Mouse (Mus musculus): ENCODE measurements around the gene Pip4p1.
"Not testable (repeated sequence)": the region's sequence is repeated elsewhere in the genome, so short reads cannot be mapped to it uniquely, and the experiment has no call there.

The Pip4p1 gene

DNA sequence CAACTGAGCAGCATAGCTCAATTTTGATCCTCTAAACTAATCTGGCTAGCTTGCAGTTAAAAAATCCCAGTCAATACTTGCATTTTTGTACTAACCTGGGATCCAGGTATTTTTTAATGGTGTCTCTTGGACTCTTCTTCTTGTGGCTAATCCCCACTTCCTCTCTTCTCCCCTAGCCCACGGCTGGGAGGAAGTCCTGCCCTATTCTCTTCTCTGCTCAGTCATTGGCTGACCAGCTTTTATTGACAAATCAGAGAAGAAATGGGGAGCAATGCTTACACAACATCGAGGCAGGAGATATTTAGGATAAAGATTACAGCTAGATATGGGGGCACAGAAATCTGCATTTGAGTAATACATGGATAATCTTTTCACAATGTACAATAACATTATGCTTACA is 8.3 kb upstream of the Pip4p1 start:
- no peak for DNase-seq (ENCODE audit: low read depth, low spot score)

DNA sequence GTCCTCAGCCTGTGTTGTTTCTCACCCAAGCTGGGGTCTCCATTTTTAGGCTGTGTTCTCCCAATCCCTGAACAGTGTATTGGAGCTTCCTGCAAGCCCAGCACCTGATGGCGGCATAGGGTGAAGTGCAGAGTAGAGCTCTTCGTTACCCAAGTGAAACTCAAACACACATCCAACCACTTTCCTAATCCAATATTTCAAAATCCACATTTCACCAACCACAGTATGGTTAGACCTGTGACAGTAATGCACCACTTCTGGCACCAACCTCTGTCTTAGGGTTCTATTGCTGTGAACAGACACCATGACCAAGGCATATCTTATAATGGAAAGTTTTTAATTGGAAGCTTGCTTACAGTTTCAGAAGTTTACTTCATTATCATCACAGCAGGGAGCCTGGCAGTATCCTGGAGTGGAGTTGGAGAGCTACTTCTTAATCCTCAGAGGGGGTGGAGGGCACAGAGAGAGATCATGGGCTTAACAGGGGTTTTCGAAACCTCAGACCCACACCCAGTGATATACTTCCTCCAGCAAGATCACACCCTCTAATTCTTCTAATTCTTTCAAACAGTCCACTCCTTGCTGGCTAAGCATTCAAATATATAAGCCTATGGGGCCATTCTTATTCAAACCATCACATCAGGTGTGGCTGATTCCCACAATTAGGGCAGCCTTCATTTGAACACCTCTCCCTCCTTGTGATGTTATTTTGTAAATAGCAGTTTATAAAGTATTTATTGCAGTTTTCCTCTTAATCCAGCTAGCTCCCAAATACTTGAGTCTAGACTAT is 7.7 kb upstream of the Pip4p1 start:
- DNase-seq (ENCODE audit: low read depth, low spot score): no peak

DNA sequence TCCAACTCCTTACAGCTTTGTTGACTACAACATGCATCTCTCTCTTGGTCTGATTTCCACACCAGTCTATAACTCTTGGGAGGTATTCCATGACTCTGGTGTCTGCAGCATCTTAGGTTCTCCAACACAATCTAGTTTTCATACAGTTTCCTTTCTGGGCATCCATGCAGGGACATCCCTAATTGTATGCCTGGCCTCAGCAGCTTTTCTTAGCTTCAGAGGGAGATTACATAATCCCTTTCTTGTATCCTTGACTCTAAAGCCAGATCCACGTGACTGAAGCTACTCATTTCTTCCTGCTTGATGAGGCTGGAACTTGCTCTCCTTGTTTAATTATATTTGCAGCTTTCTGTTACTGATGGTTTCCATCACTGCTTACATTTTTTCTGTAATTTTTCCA is 6.0 kb upstream of the Pip4p1 start:
- DNase-seq (ENCODE audit: low read depth, low spot score): no peak

DNA sequence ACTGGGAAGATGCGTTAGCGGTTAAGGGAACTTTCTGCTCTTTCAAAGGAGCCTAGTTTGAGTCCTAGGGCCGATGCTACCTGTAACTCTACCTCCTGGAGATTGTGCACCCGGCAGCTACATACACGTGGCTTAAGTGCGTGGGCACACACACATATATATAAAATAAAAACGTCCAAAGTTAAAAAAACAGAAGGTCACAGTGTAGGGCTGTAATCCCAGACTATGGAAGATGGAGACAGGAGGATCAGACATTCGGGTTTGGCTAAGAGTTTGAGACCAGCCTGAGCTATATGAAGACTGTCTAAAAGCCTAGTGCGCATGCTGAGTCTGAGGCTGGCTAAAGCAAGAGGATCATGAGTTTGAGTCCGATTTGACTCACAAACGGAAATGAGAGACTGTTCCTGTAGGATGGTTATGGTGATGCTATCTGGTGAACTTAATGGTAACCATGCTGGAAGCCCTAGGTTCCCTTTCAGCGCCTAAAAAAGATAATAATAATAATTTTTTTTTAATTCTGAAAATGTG is 901 bp upstream of the Pip4p1 start:
- no peak for DNase-seq (ENCODE audit: low read depth, low spot score)

DNA sequence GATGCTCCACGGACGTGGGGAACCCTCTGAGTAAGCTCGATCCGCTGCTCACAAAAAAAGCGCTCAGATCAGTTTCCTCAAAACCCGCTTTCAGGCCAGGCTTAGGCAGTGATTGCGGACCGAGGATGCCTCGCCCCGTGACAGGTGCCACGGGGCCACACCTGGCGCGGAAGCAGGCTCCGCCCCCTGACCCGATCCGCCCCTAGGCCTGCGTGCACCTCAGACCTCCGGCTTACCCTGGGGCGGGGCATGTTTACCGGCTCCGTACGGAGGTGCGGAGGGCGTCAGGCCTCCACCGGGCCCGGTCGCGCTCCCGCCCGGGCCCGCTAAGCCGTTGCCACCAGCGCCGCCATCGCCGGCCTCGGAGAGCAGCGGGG is 291 bp downstream of the Pip4p1 start:
- no peak for DNase-seq (ENCODE audit: low read depth, low spot score)

DNA sequence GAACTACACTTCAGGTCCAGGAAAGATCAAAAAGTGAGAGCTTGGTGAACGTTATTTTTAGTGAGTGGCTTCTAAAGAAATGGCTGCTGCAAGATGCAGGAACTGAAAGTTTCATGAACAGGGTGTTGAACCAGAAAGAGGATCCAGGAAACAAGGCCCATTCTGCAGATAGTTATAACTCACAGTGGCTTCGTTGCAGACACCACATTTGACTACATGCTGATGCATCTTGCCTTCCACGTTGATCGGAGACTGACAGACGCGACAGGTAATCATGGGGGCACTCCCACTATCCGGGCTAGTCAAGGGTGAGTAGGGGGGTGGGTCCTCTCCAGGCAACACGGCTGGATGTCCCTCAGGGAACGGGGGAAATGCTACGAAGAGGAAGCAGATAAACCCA is 705 bp downstream of the Pip4p1 start:
- DNase-seq (ENCODE audit: low read depth, low spot score): no peak

DNA sequence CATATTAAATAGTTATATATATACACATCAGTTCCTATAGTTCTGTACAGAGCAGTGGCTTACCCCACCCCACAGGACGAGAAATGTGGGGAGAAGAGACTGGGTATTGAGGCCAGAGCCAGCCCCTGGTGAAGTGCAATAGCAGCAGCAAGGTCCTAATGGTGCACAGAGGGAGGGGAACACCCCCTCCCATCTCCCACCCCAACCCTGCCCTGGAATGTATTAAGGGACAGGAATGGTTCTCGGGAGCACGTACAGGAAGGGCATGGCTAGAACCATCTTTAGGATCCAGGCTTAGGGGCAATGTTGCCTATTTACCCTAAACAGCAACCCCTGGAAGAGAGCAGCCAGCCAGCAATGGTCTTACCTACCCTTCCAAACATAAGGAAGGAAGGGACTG is 3.3 kb downstream of the Pip4p1 start:
- DNase-seq (ENCODE audit: low read depth, low spot score): no peak

DNA sequence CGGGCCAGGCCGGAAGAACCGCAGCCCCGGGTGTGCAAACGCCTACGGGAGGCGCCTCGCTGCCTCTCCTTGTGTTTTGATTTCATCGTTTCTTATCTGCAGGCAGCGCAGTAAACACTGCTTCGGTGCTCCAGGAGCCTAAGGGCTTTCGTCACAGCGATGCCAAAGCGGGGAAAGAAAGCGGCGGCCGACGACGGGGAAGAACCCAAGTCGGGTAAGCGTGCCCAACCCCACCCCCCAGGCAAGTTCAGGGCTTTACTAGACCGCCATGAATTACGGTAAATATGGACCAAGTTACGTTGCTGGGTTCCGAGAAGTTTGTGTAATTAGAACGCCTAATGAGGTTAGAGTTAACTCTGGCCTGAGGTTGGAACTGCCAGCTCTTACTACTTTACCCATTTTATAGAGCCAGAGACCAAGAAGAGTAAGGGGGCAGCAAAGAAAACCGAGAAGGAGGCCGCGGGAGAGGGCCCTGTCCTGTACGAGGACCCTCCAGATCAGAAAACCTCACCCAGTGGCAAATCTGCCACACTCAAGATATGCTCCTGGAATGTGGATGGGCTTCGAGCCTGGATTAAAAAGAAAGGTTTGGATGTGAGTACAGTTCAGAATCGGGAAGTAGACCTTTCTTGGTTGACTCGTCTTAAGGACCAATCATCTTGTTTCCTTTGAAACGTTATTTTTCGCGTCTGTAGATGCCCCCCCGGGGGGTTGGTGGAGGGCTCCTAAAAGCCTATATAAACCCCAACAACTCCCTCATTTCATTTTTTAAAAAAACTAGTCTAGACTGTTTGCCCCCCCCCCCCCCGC is 5.3 kb downstream of the Pip4p1 start:
- DNase-seq (ENCODE audit: low read depth, low spot score): no peak

DNA sequence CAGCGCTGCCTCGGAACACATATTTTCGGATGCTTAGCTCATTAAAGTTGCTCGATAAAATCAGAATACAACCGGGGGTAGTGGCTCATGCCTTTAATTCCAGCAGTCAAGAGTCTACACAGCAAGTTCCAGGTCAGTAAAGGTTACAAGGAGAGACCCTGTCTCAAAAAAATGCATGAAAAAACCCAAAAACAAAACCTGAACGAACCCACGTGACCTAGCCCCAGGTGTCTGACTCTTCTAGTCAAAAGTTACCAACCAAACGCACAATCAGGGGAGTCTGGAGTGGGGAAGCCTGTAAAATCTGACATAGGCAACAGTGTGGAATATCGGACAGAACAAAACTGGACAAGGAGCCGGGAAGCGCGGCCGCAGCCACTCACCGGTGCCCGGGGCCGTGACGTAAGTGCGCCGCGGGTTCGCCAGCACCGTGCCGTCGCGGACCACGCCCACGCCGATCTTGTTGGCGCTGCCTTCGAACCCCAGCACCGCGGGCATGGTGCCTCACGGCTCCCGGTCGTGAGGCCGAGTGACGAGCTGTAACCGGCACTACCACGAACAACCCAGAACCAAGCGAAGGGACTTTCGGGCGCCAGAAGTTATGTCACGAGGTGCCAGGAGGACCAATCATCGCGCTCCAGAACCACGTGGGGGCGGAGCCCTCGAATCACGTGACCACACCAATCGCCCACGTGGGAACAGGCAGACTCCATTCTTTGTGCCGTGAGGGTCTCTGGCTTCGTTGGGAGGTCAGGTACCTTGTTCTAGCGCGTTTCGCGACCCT is 6.2 kb downstream of the Pip4p1 start, which contains the start of the genes Osgep and Apex1:
Gene Osgep, minus strand, starts transcription at position 613 of the 784 bp plus-strand sequence.
Gene Apex1, plus strand, starts transcription at position 688 of the 784 bp plus-strand sequence.
- DNase-seq (ENCODE audit: low read depth, low spot score): peak; percentile 92

DNA sequence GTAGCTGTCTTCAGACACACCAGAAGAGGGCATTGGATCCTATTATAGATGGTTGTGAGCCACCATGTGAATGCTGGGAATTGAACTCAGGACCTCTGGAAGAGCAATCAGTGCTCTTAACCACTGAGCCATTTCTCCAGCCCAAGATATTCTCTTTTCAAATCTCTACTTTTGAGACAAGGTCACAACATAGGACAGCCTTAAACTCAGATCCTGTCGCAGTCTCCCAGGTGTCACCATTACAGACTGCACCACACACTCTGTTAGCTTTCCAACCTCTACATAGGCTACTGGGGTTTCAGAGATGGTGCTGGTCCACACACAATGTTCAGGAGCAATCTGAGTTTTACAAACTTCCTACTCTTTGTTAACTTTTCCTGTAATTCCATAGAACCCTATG is 7.2 kb downstream of the Pip4p1 start:
- not testable (repeated sequence) for DNase-seq (ENCODE audit: low read depth, low spot score)

DNA sequence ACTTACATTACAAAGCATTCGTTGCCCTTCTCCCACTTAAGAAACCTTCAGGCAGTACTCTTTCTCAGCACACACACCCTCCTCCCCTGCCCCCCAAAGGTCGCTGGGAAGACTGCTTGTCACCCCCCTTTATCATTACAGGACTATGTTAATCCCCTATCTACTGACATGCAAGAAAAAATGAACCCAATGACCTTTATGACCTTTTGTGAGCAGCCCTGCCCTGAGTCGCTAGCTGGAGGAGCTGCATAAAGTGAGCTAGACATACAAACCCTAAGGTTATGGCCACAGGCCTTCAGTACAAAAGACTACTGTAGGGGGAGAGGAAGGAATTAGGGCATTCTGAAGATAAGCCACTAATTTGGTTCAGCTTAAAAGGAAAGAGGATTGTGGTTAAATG is 19.3 kb downstream of the Pip4p1 start:
- DNase-seq (ENCODE audit: low read depth, low spot score): no peak

DNA sequence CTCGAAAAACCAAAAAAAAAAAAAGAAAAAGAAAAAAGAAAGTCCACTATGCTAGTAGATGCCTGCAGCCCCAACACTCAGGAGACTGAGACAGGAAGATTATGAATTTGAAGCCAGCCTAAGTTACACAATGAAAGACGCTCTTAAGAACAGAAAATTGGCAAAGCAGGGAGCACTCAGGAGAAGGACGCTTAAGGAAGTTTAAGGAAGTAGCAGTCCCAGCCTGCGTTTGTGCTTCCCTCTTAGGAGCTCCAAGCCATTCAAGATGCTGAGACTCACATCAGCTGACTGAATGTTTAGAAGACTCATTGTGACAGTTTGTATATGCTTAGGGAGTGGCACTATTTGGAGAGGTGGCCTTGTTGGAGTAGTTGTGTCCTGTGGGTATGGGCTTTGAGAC is 22.5 kb downstream of the Pip4p1 start:
- no peak for DNase-seq (ENCODE audit: low read depth, low spot score)

DNA sequence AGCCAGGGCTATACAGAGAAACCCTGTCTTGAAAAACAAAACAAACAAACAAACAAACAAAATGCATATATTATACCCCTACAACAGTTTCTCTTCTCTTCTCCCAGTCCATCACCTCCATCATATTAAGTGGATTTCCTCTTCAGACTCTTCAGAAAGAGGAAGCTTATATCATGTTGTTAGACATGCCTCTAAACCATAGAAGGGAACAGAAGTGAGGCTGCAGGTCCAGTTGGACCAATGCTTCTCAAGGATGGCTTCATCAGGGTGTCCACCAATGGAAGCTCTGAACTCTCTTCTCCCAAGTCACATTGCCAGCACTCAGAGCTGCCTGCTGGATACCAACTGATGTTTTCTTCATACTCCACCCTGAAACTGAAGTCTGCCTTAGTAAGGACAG is 25.3 kb downstream of the Pip4p1 start:
- not testable (repeated sequence) for DNase-seq (ENCODE audit: low read depth, low spot score)

DNA sequence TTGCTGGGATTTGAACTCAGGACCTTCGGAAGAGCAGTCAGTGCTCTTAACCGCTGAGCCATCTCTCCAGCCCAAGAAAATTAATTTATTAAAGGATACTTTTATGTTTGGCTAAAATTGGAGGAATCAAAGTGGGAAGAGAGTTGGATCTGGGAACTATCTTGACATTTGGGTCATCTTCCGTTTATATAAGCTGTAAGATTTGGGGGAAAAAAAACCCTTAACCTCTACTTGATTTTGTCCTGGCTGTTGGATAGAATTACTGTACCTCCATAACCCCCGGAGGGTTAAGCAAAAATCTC is 25.9 kb downstream of the Pip4p1 start:
- no peak for DNase-seq (ENCODE audit: low read depth, low spot score)

DNA sequence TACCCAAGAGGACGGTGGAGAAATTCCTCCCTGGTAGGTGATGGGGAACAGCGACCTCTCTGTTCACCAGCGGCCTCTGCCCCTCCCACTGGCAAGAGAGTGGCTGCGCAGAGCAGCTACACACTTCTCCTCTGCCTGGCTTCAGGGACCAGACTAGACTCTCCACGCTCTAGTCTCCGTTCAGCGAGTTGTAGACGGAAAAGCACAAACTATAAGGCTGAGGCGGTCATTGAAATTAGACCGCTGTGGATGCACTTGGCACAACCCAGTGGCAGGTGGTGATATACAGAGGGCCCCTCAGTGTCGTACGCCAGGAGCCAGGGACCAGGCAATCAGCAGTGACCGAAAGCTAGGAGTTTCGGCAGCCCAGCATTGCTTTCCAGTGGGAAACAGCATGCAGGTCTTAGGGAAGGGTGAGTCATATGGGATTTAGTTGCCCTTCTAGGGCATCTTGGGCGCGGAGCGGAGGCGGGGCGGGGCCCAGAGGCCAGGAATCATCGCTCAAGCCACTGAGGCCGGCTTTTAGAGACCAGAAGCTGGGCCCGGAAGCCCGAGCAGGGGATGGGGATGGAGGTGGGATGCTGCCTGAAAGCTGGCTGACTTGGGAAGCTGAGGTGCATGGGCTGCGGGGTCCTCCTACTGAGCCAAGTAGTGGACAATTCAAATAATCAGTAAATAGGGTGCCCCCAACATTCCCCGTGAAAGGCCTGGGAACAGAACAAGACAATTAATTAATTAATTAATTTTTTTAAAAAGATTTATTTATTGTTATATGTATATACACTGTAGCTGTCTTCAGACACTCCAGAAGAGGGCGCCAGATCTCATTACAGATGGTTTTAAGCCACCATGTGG is 26.5 kb downstream of the Pip4p1 start:
- DNase-seq (ENCODE audit: low read depth, low spot score): no peak

DNA sequence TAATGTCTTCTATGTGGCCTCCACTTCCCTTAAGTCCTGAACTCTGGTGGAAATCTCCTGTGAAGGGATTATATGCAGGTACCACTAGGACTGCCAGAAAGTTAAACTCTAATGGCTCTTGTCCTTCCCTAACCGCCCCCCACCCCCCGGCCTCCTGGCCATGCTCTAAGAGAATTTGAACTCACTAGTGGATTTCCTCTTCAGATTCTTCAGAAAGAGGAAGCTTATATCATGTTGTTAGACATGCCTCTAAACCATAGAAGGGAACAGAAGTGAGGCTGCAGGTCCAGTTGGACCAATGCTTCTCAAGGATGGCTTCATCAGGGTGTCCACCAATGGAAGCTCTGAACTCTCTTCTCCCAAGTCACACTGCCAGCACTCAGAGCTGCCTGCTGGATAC is 32.7 kb downstream of the Pip4p1 start:
- not testable (repeated sequence) for DNase-seq (ENCODE audit: low read depth, low spot score)

DNA sequence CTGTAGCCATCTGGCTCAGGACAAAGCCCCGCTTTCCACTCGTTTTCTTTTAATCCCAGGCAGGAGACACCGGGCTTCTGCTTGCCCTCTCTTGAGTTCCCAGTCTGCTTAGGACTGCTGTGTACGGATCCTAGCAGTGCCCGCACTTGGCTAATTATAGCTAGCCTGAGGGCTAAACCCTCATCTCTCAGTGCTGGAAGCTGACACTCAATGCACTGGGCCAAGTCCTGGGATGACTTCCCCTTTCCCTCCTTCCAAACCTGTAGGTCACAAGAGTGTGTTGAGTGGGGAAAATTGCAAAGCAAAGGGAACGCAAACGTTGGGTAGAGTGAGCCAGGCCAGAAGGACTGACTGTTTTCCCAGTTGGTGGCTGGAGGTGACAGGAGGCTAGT is 33.3 kb downstream of the Pip4p1 start, which contains the start of gene Klhl33:
Gene Klhl33, minus strand, starts transcription at position 134 of the 392 bp plus-strand sequence.
- DNase-seq (ENCODE audit: low read depth, low spot score): no peak

DNA sequence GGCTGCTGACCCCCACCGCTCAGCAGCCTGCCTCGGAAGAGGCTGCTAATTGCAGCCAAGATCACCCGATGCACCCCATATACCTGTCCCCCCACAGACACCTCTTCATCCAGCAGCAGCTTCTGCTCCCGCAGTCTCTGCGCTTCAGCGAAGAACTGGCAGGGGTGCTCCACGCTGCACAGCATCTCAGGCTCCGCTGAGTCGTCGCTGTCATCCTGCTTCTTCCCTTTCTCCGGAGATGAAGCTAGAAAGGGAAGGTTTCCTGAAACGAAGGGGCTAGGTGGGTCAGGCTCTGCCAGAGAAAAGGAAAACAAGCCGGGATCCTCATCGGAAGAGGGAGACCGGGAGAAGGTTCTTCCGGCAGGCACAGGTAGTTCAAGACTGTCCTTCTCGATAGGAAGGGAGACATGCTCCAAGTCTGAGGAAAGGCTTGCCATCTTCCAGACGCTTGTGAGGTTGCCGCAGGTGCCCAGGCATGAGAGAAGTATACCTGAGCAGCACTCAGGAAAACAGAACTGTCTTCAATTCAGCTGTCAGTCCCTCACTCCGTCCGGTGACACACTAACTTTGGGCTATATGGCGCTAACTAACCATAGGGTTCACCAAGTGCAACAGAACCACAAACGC is 33.8 kb downstream of the Pip4p1 start:
- no peak for DNase-seq (ENCODE audit: low read depth, low spot score)

DNA sequence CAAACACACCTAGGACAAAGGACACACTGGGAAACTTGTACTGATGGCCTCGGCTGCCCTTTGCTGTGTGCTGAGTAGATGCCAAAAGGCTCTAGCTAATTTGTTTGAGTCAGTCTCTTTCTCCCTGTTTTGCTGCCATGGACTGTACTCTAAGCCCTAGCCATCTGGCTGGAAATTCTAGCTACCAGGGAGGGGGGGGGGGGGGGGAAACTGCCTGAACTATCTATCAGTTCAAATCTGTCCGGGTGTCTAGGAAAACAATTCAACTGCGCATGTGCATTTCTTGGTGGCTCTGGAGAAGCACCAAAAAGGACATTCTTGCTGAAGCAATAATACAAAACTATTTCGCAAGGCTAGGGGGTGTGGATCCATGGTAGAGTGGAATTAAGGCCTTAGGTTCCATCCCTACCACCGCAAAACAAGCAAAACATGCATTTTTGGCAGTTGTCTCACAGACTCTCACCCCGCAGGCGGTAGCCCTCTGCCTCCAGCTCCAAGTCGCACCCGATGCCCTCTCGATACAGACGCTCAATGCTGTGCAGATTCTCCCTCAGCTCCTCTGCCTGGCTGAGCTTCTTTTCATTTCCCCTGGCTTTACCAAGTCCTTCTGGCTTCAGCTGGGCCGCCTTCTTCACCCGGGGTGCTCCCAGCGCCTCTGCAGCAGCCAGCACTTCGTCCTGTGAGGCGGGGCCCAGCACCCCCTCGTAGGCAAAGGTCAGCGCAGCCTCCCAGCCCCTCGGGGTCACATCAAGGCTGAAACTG is 34.5 kb downstream of the Pip4p1 start:
- DNase-seq (ENCODE audit: low read depth, low spot score): no peak

DNA sequence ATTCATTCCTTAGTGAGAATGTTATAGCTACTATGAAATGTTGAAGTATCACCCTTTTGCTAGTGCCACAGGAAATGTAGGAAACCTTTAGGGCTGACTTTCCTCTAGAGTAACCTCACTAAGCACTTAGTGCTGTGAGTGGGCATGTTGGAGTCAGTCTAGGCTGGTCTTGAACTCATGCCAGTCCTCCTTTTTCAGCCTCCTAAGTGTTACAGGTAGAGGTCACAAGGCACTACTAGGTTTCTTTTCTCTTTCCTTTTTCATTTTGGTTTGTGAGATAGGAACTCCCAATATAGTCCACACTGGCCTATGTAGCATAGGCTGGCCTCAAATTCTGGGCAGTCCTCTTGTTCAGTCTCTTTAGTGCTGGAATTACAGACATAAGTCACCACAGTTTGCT is 35.2 kb downstream of the Pip4p1 start:
- no peak for DNase-seq (ENCODE audit: low read depth, low spot score)

All from embryo, embryonic 11.5 days (tissue).